Mouse (Mus musculus) right cerebral cortex, postnatal 25 days (tissue): ENCODE measurements around the gene Pik3cb.

Experiments
- DNase-seq: peaks from one replicate; pipeline ENCODE4 v3.0.0; 2022

Gene Pik3cb

DNA sequence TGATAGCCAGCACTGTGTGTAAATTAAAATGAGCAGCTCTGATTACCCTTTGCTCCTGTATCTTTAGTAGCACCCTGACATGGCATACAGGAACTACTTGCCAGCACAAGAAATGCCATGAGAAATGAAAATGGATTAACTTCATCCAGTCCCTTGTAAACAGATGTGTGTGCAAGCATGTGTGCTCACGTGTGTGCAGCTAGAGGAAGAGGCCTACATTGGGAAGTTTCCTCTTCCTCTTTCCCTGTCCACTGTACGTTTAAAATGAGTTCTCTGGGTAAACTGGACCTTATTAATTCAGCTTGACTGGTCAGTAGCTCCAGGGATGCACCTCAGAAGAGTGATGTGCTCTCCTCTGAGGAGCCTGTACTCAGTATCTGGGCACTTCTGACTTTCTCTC is 66.0 kb downstream of the Pik3cb start:
- DNase-seq, result no peak

GRCm38 (mm10) chr9:99072538-99072937 is 67.9 kb downstream of the Pik3cb start:
- no peak for DNase-seq

GRCm38 (mm10) chr9:99065311-99065710 is 75.1 kb downstream of the Pik3cb start:
- DNase-seq, result no peak

DNA sequence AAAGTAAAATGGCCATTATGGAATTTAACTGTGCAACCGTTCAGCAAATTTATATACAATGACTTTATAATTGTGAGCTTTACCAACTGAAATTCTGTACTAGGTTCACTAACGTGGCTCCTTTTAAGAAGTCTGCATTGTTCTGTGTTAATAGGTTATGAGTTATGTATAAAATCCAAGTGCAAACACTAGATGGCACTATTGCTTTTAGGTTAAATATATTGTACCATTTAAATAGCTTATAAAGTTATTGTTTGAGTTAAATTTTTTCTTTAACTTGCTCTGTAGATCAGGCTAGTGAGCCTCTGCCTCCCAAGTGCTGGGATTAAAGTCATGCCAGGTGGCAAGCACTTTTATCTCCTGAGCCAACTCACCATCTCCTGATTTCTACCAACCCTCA is 76.2 kb downstream of the Pik3cb start:
- DNase-seq, result no peak

- DNase-seq, result peak; percentile 76
Observed at GRCm38 (mm10) chr9:99062544-99062943, 77.9 kb downstream of the Pik3cb start.

- no peak for DNase-seq
Observed at GRCm38 (mm10) chr9:99057751-99058150, 82.7 kb downstream of the Pik3cb start.

DNA sequence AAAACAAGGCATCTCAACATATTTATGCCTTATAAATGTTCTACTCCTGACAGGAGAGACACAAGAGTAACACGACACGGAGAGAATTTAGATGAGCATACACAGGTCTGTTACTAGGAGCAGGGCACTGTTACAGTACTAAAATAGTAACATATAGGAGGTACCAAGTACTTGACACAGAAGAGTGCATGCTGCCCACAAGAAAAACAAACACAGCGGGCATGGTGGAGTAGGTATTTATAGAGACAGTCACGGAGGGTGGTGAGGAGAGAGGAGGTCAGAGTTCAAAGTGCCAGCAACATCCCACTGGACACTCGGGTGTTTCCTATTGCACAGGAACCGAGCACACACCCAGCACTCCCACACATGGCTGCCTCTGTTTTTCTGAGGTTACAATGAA is 90.7 kb downstream of the Pik3cb start:
- no peak for DNase-seq

DNA sequence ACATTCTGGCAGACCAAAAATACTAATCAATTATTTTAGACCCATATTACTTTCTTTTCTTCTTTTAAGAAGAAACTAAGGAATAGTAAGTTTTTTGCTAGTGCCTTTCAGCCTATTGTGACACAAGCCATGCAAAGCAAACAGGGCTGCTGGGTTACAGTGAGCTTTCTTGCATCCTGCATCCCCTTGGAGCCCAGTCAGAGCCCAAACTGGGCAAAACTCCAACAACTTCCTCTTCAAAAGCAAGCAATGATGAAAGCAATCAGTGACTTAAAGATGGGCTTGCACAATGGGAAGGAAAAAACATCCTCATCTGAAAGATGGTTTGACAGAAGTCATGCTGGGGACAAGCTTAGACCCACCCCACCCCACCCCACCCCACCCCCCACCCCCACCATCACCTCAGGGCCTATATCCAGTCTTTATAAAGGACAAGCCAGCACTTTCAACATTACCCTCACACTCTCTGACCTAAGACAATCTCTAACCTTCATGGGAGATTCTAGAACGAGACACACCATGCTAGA is 91.6 kb downstream of the Pik3cb start:
- DNase-seq, result no peak

DNA sequence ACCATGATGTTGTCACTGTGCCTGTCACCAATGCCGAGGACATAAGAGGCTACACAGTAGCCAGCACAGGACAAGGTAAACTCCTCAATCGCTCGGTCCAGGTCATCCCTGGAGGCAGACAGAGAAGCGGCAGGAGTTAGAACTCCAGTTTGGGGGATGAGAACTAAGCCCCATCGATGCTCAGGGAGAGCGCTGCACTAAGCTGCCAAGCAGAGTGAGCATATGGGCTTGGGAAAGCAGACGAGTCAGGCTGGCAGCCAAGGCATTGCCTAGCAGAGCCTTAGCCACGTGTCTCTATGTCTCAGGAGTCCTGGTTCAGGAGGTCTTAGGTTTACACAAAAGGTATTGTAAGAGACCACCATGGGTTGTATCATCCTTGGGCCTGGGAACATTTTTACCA is 95.7 kb downstream of the Pik3cb start:
- peak; percentile 29 for DNase-seq

DNA sequence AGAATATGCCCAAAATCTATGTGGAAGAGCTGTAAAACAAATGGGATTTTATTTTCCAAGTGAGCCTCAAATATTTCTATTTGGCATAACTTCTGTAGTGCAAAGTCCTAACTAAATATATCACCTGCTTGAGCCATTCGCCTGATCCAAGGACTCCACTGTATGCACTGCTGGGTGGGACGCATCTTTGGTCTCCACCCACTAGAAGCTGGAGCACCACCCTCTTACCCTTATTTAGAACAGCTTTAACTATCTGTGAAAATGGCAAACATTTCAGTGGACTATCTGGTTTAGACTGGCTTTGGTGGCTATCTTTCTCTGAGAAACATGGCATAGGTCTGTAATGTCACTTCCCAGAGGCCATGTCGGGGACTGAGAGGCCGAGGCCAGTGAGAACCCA is 97.8 kb downstream of the Pik3cb start:
- DNase-seq, result no peak

- DNase-seq, result no peak
Observed at GRCm38 (mm10) chr9:99041994-99042393, 98.4 kb downstream of the Pik3cb start.

DNA sequence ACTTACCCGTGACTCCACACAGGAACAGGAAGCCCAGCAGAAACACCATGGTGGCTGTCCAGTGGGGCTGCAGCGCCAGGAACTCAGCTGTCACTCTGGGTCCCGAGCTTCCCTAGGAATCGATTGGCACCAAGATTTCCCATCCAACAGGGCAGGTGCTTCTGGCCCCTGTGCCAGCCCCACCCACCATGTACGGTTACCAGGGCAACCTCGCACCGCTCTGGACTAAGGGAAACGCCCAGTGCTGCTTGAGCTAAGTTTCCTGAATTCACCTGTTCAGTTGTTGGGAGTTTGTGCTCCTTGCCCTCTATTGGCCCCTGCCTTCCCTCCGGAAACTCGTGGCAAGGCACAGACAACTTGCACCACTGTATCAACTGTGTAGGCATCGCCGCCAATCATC is 104.8 kb downstream of the Pik3cb start, which contains the start of gene Gm1123:
Gm1123 (minus strand) TSS at position 141 of the 400 bp plus-strand sequence.
- DNase-seq, result no peak

DNA sequence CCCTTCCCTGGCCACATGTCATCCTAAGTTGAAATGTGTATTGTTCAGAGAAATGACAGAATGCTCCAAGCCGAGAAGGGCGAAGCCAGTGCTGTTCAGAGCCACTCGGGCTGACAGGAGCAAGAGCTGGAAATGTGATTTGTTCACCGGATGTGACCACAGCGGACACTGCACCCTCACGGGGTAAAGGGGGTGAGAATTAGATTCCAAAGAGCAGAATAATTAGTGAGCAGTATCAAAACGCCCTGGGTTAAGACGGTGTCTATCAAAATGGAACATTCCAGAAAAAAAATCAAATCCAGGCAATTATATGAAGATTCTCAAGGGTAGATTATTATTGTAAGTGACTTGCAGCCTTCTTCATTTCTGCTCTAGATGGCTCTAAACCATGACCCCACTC is 106.3 kb downstream of the Pik3cb start:
- no peak for DNase-seq

DNA sequence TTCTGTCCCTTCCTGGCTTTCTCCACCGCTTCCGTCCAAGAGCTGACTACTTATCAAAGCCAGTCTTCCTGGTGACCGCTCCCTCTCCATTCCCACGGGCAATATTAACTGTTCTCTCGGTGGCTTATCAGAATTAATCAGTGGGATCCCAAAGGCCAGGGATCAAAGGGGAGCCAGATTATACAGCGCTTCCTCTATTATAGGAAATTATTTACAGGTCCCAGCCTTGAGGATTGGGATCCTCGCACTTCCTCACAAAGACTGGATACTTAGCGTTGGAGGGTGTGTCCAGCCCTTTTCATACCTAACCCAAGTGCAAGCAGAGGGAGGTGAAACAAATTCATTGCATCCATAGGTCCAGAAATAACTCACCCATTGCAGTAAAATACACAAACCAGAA is 108.4 kb downstream of the Pik3cb start:
- no peak for DNase-seq

DNA sequence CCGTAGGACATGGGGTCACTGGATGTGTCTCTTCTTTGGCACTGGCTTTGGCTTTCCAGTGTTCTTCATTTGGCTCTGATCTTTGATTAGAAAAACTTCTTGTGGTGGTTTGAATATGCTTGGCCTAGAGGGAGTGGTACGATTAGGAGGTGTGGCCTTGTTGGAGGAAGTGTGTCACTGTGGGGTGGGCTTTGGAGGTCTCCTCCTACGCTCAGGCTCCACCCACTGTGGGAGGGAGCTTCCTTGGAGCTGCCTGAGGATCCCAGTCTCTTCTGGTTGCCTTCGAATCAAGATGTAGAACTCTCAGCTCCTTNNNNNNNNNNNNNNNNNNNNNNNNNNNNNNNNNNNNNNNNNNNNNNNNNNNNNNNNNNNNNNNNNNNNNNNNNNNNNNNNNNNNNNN is 118.7 kb downstream of the Pik3cb start:
- DNase-seq, result no peak

- no peak for DNase-seq
Observed at GRCm38 (mm10) chr9:99021166-99021565, 119.3 kb downstream of the Pik3cb start.

DNA sequence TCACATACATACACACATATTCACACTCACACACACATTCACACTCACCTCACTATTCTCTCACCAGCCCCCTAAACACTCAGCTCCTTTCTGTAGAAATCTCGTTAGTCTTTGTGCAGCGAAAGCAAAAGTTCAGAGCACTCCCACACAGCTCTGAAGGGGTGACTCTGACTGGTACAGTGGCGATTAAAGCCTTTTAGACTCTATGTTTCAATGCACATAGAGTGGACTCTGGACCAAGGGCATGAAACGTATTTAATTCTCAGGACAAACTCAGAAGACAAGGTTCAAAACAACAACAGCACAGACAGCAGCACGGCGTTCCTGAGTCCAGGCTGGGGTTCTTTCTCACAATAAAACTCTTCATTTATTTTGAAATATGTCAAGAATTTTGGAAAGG is 122.7 kb downstream of the Pik3cb start:
- no peak for DNase-seq

DNA sequence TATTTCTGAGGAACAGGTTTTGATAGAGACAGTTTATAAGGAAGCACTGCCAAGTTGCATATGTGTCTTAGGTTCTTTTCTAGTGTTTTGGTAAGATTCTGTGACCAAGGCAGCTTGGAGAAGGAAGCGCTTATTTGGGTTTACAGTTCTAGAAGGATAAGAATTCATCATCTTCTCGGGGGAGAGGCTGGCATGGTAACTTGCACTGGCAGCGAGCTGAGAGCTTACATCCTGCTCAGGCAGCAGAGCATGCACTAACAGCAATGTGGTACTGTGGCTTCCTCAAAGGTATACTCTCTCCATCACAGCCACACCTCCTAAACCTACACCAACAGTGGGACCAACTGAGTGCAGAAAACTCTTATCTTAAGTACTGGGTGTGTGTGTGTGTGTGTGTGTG is 123.7 kb downstream of the Pik3cb start:
- DNase-seq, result no peak

- no peak for DNase-seq
Observed at GRCm38 (mm10) chr9:99016301-99016700, 124.1 kb downstream of the Pik3cb start.

GRCm38 (mm10) chr9:99009898-99010199 is 130.6 kb downstream of the Pik3cb start:
- no peak for DNase-seq

DNA sequence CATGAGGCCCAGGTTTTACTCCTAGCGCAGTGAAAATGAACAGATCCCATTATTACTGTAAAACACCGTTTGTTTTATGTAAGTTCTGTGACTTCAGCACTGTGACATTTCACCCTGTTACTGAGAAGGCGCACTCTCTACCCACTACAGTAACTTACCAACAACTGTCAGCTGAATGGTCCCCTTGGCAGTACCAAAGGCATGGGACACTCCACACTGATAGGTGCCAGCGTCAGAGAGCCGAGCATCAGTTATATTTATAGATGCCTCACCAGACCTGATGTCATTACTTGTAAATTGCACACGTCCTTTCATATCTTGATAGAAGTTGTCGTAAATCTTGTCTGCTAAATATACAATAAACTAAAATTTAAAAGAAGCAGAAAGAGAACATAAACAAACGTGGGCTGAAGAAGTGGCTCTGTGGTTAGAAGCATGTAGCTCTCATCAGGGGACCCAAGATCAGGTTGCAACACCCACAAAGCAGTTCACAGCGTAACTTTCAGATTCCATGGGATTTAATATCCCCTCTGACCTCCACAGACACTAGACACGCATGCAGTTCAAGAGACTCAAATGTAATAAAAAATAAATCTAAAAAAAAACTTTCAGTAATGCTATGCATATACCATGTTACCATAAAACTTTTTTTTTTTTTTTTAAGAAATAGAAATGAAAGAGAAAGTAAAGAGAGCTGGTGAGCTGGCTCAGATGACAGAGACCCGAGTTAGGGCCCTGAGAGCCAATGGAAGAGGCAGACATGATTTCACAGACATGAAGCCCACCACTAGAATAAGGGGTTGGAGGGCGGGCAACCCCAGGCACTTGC is 131.1 kb downstream of the Pik3cb start:
- no peak for DNase-seq

DNA sequence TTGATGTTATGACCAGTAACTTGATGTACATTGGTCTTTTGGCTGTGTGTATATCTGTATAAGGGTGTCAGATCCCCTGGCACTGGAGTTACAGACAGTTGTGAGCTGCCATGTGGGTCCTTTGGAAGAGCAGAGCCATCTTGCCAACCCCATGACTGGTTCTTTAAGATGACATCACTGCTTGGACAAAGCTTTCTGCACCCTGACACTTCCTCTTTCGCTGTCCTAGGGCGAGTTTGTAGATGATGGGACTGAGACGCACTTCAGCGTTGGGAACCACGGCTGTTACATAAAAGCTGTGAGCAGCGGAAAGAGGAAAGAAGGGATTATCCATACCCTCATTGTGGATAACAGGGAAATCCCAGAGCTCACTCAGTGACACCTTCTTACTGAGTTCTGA is 139.1 kb downstream of the Pik3cb start:
- DNase-seq, result no peak

DNA sequence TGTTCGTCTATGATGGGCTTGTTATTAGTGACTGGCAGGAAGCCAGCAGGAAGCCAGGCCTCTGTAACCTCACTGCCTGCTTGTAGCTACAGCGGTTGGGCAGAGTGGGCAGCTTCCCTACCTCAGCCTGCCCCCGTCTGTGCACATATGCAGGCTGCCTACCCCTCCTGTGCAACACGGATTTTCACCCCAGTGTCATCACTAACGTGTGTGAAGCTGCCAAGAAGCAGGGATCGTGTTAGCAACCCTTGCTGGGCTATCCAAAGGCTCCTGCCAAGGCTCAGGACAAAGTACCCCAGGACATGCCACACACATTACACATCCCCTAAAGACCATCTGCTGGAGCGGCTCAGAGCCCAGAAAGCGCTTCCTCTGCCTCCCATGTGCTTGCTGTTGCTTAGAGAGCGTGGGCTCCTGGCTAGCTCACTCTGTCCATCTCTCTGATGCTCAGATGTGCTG is 140.5 kb downstream of the Pik3cb start:
- peak; percentile 29 for DNase-seq

GRCm38 (mm10) chr9:98994103-98994502 is 146.3 kb downstream of the Pik3cb start:
- DNase-seq, result no peak

DNA sequence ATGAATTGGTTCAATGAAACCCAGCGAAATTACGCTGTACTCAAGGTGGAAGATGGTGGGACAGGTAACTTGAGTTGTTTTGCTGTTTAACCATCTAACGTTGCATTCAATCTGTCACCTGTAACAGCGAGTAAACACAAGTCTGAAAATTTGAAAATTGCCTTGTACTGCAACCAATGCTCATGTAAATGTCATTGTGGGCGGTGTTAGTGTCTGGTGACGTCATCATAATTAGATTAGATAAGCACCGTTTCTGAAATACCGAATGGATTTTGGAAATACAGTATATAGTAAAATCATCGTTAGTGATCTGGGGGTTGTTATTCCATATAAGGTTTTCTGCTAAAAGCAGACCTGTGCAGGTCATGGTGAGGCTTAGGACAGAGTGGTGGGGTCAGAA is 153.3 kb downstream of the Pik3cb start:
- no peak for DNase-seq
